Mouse (Mus musculus) megakaryocyte progenitor cell, adult 5-6 weeks (primary cell): Measurements from ENCODE around the gene Trio. TPM values are rescaled to one million over a fixed set of nuclear protein-coding genes. Genes with fewer than 3 reads are reported as not detected.
"Not testable (repeated sequence)": the region's sequence is repeated elsewhere in the genome, so short reads cannot be mapped to it uniquely, and the experiment has no call there.

Experiments used
- ATAC-seq: replicated peaks from 2 replicates; pipeline ENCODE4 v1.8.0; 2016; ENCODE audit warnings: mild to moderate bottlenecking, moderate TSS enrichment, inconsistent platforms; ENCODE audit not compliant: poor library complexity
- total RNA-seq, 2 experiments: library from RNA; stranded (forward) in 1 of 2; stranded (reverse) in 1 of 2; fragments of 157-497, 149-512 nt in 1 of 2; fragments of 200-1000 nt in 1 of 2; gene quantifications; 2 replicates each; pipeline versions ENCODE4 v1.2.3 to v1.2.4; 2015 to 2017

Gene Trio
- total RNA-seq, 2 experiments from 2014 or later: 19.4 to 20.2 TPM

GRCm38 (mm10) chr15:27747512-27747911 is 278.1 kb downstream of the Trio start:
- ATAC-seq: no peak

- no peak for ATAC-seq
Observed at GRCm38 (mm10) chr15:27744995-27745394, 280.7 kb downstream of the Trio start.

GRCm38 (mm10) chr15:27740080-27740479 is 285.6 kb downstream of the Trio start:
- no peak for ATAC-seq

GRCm38 (mm10) chr15:27731818-27732217 is 293.8 kb downstream of the Trio start:
- no peak for ATAC-seq

- ATAC-seq: peak; percentile 51; the same call in 1 of the 2 replicates
Observed at GRCm38 (mm10) chr15:27726228-27726627, 299.4 kb downstream of the Trio start.

- ATAC-seq: peak; percentile 83
Observed at GRCm38 (mm10) chr15:27724796-27725680, 300.6 kb downstream of the Trio start.

GRCm38 (mm10) chr15:27724298-27724697 is 301.4 kb downstream of the Trio start:
- peak; percentile 16; the same call in 1 of the 2 replicates for ATAC-seq

- 0 out of 2 replicates have a peak, but pooled peaks have one; percentile 15 for ATAC-seq
Observed at GRCm38 (mm10) chr15:27723746-27724145, 301.9 kb downstream of the Trio start.

- ATAC-seq: not testable (repeated sequence)
Observed at GRCm38 (mm10) chr15:27720297-27720696, 305.4 kb downstream of the Trio start.

- ATAC-seq: peak; percentile 42
Observed at GRCm38 (mm10) chr15:27718668-27719067, 307.0 kb downstream of the Trio start.

- peak; percentile 99 for ATAC-seq
Observed at GRCm38 (mm10) chr15:27715331-27715730, 310.3 kb downstream of the Trio start.

GRCm38 (mm10) chr15:27710698-27711097 is 314.9 kb downstream of the Trio start:
- no peak for ATAC-seq

GRCm38 (mm10) chr15:27708968-27709612 is 316.6 kb downstream of the Trio start:
- ATAC-seq: peak; percentile 95

- peak; percentile 51 for ATAC-seq
Observed at GRCm38 (mm10) chr15:27708499-27708898, 317.1 kb downstream of the Trio start.

- ATAC-seq: peak; percentile 53
Observed at GRCm38 (mm10) chr15:27702972-27703313, 322.7 kb downstream of the Trio start.

GRCm38 (mm10) chr15:27702031-27702971 is 323.3 kb downstream of the Trio start:
- ATAC-seq: peak; percentile 86

GRCm38 (mm10) chr15:27697632-27698031 is 328.0 kb downstream of the Trio start:
- peak; percentile 39; the same call in 1 of the 2 replicates for ATAC-seq

GRCm38 (mm10) chr15:27693235-27693634 is 332.4 kb downstream of the Trio start:
- ATAC-seq: peak; percentile 59

- ATAC-seq: no peak
Observed at GRCm38 (mm10) chr15:27692161-27692560, 333.5 kb downstream of the Trio start.

GRCm38 (mm10) chr15:27691213-27691612 is 334.4 kb downstream of the Trio start:
- ATAC-seq: no peak
